Comparison of ENCODE assay signal across 27 mouse cellular contexts in the genomic region with DNA sequence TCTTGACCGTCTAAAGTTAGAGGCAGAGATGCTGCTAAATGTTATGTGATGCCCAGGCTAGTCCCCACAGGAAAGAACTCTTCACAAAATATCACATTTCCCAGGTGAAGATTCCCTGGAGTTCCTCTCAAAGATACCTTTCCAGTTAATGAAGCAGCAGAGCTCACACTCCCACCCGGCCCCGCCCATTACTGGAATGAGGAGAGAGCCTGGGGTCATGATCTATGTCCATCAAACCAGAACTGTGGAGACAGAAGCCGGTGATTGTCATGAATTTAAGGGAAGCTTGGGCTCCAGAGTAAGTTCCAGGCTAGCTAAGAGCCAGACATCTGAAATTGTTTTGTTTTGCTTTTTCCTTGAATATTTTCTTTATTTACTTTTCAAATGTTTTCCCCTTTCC.
"Had no signal": no experiment of that assay in that cellular context is flagged by ENCODE, and none has a peak within 500 bp of the region (broad histone marks: within the 10 kb centered on the region; RNA-seq: fewer than 3 reads in every experiment).

No protein-coding gene starts in this region.

- H3K9ac ChIP-seq: heart, embryonic 12.5 days; hindbrain, embryonic 12.5 days; hindbrain, embryonic 14.5 days; intestine, embryonic 15.5 days; limb, embryonic 13.5 days; limb, embryonic 15.5 days; liver, embryonic 12.5 days; liver, embryonic 14.5 days had no signal

- H3K4me1 ChIP-seq: heart, embryonic 10.5 days; heart, embryonic 12.5 days; hindbrain, embryonic 10.5 days; hindbrain, embryonic 12.5 days; intestine, embryonic 15.5 days; limb, embryonic 13.5 days; limb, embryonic 15.5 days; liver, embryonic 12.5 days had no signal

- H3K27me3 ChIP-seq: heart, embryonic 12.5 days; hindbrain, embryonic 12.5 days; intestine, embryonic 15.5 days; limb, embryonic 13.5 days; limb, embryonic 15.5 days; liver, embryonic 12.5 days had no signal

- H3K36me3 ChIP-seq: heart, embryonic 10.5 days; heart, embryonic 12.5 days; hindbrain, embryonic 10.5 days; hindbrain, embryonic 12.5 days; intestine, embryonic 15.5 days; limb, embryonic 13.5 days; limb, embryonic 15.5 days; liver, embryonic 12.5 days had no signal

- ATAC-seq: hindbrain, embryonic 16.5 days; inflammation-experienced regulatory T-cells, adult 6 months; intestine, embryonic 15.5 days; intestine, postnatal 0 days; liver, embryonic 12.5 days had no signal

- H3K4me3 ChIP-seq: gastrocnemius, adult 2 months; heart, embryonic 10.5 days; heart, embryonic 12.5 days; hindbrain, embryonic 10.5 days; hindbrain, embryonic 12.5 days; intestine, embryonic 15.5 days; layer of hippocampus, adult 2 months; limb, embryonic 13.5 days; limb, embryonic 15.5 days; liver, embryonic 12.5 days had no signal

- H3K27ac ChIP-seq: gastrocnemius, adult 2 months; heart, embryonic 10.5 days; hindbrain, embryonic 10.5 days; hindbrain, embryonic 12.5 days; hindbrain, embryonic 14.5 days; intestine, embryonic 15.5 days; layer of hippocampus, adult 2 months; limb, embryonic 13.5 days; limb, embryonic 15.5 days; liver, embryonic 12.5 days; liver, embryonic 14.5 days had no signal

- H3K9me3 ChIP-seq: heart, embryonic 10.5 days; heart, embryonic 12.5 days; hindbrain, embryonic 10.5 days; hindbrain, embryonic 12.5 days; intestine, embryonic 15.5 days; limb, embryonic 13.5 days; limb, embryonic 15.5 days; liver, embryonic 12.5 days had no signal

- DNase-seq: gastrocnemius, adult 2 months; gastrocnemius, postnatal 10 days; gastrocnemius, postnatal 25 days; heart, adult 18-20 months; heart, postnatal 10 days; heart, postnatal 4 days; kidney, adult 2 months; kidney, postnatal 14 days; kidney, postnatal 4 days; layer of hippocampus, adult 9-11 months; layer of hippocampus, postnatal 36 days; left cerebral cortex, postnatal 4 days; lung, adult 18-20 months had no signal

- H3K4me2 ChIP-seq: heart, embryonic 12.5 days; hindbrain, embryonic 12.5 days; hindbrain, embryonic 14.5 days; intestine, embryonic 15.5 days; limb, embryonic 13.5 days; limb, embryonic 15.5 days; liver, embryonic 12.5 days had no signal
